Mouse (Mus musculus) C2C12 (cell line): ENCODE results near the gene Ndufs7.

Experiments used
- MAX ChIP-seq: IDR thresholded peaks from one replicate; pipeline ENCODE4 v1.6.1; 2011; ENCODE audit warnings: mild to moderate bottlenecking, control low read depth
- MYOG ChIP-seq: IDR thresholded peaks from one replicate; pipeline ENCODE4 v1.6.1; 2011; ENCODE audit not compliant: control insufficient read depth, insufficient read length; ENCODE audit errors: extremely low read depth

DNA sequence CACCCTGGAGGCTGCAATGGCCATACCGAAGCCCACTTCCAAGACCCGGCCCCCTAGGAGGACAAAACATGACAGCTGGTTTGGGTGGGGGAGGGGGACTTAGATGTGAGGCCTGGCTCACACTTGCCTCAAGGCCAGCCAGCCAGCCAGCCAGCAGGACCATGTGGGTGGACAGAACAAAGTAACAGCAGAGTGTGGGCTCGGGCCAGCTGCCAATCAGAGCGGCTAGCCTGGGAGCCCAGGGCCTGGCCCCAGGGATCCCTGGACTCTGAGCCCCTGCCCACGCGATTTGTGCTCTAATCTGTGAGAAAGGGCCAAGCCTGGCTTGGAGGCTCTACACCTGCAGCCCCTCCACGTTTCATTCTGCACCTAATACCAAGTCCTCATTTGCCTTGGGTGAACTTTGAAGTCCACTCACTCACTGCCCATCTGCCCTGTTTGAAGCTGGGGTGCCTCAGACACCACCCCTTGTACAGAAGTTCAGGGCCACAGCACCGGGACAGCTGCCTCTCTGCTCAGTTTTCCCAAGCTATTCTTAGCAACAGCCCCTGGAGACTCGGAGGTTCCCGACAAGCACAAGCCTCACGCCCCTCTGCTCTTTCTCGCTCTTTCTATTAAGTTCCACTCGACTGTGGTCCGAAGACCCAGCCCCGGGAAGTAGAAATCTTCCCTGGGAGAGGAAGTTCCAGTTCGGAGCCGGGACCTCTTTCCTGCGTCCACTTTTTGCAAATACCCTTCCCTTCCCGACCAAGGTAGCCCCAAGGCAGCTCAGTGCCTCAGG lies 11.1 kb downstream of the Ndufs7 start:
- no peak for TF ChIP-seq MAX
- no peak for TF ChIP-seq MYOG
